Mouse (Mus musculus) embryonic fibroblast, embryonic 13.5 days (primary cell): ENCODE data around the gene Mybpc1.

ENCODE experiments used
- CTCF ChIP-seq: IDR thresholded peaks from 2 replicates; pipeline ENCODE4 v1.5.1; 2011; ENCODE audit warnings: mild to moderate bottlenecking, control low read depth, low read length, moderate library complexity, borderline replicate concordance; ENCODE audit not compliant: insufficient read depth
- POLR2A ChIP-seq: IDR thresholded peaks from 2 replicates; pipeline ENCODE4 v1.6.1; 2011; ENCODE audit warnings: low read depth, mild to moderate bottlenecking, control low read depth, low read length, moderate library complexity

DNA sequence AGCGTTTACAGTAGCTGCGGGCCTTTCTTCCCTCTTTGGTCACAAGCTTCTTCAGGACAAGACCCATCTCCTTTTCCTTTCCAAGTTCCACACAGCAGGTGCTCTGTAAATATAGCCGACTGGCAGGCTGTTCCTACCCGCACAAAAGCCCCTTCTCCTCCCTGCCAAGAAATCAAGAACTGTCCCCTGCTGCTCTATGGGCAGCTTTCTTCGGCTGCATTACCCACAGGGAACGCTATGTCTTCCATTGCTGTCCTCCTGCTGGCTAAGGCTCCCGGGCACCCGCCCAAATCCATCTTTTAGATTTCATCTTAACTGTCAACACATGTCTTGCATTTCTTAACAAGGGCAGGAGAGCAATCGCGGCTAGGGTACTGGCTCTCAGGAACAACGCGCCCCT lies 13.9 kb downstream of the Mybpc1 start:
- TF ChIP-seq CTCF (no peak), POLR2A (no peak)
